Mouse (Mus musculus) G1E (cell line): ENCODE data around the gene Ttc3. TPM values are rescaled to one million over a fixed set of nuclear protein-coding genes. Genes with fewer than 3 reads are reported as not detected.

Experiments
- ATAC-seq: 2 replicates; pipeline ENCODE4 v1.8.0; 2016; ENCODE audit warnings: mild to moderate bottlenecking; ENCODE audit not compliant: insufficient number of reproducible peaks, poor library complexity, low FRiP score, severe bottlenecking; ENCODE audit errors: extremely low read depth
- DNase-seq: peaks from one replicate; pipeline ENCODE4 v3.0.0; 2012; ENCODE audit warnings: low spot score
- H3K27me3 ChIP-seq: 2 replicates; pipeline ENCODE4 v1.6.1; 2012; ENCODE audit warnings: mild to moderate bottlenecking, low read length, inconsistent platforms; ENCODE audit not compliant: insufficient read depth
- H3K36me3 ChIP-seq: replicated peaks from 2 replicates; pipeline ENCODE3; 2012; ENCODE audit warnings: mild to moderate bottlenecking, inconsistent platforms
- H3K4me1 ChIP-seq: 2 replicates; pipeline ENCODE4 v1.6.1; 2012; ENCODE audit warnings: low read depth, low read length, inconsistent platforms, mixed read lengths; ENCODE audit not compliant: insufficient read depth
- H3K4me3 ChIP-seq: 2 replicates; pipeline ENCODE4 v1.5.1; 2012; ENCODE audit warnings: low read depth, mild to moderate bottlenecking, inconsistent platforms, low read length, moderate library complexity, mixed read lengths
- H3K9me3 ChIP-seq: replicated peaks from 2 replicates; pipeline ENCODE4 v1.6.1; 2012; ENCODE audit warnings: inconsistent platforms
- CTCF ChIP-seq: IDR thresholded peaks from 2 replicates; pipeline ENCODE4 v1.5.1; 2012; ENCODE audit warnings: low read depth, low read length, inconsistent platforms, mixed read lengths
- GATA1 ChIP-seq: IDR thresholded peaks from 2 replicates; pipeline ENCODE4 v1.6.1; 2012; ENCODE audit warnings: borderline replicate concordance, low read length, inconsistent platforms, mixed read lengths
- GATA2 ChIP-seq: IDR thresholded peaks from 2 replicates; pipeline ENCODE4 v1.6.1; 2012; ENCODE audit warnings: low read depth, low read length, inconsistent platforms, borderline replicate concordance
- POLR2AphosphoS5 ChIP-seq: IDR thresholded peaks from 2 replicates; pipeline ENCODE4 v1.6.1; 2012; ENCODE audit warnings: low read depth, low read length, inconsistent platforms; ENCODE audit not compliant: insufficient replicate concordance
- TAL1 ChIP-seq: conservative IDR thresholded peaks from 2 replicates; pipeline ENCODE4 v1.6.1; 2012; ENCODE audit warnings: low read depth, low read length, inconsistent platforms, mixed read lengths
- polyA plus RNA-seq: library from polyadenylated mRNA; stranded (reverse); fragments of >175 nt; gene quantifications from 2 replicates; pipeline ENCODE4 v1.2.3, GENCODE M21; 2012
- total RNA-seq, 2 experiments: library from RNA; stranded (forward) in 1 of 2; stranded (reverse) in 1 of 2; fragments of 200-1000 nt in 1 of 2; fragments of >200 nt in 1 of 2; fragmentation: Nextera tagmentation in 1 of 2; gene quantifications; 2 replicates each; pipeline ENCODE4 v1.2.3; 2014 to 2017

Ttc3 gene
- total and polyA plus RNA-seq, 3 experiments, result 5.0 to 138 (median 135) TPM

DNA sequence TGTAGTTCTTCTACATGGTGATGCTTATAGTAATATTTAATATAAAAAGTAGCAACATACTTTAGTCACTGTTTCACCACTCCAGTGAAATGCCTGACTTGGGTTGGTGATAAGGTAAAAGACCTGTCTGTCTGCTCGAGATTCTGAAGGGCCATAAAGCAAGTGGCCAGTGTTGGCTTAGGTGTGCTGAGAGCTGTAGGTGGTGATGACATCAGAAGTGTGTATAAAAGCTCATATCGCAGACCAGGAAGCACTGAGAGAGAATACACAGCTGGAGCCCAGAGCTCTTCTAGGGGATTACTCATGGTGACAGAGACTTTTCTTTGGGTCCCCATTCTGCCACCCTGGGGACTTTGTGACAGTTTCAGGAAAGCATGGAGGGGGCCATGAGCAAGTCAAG lies 41.8 kb downstream of the Ttc3 start:
- ATAC-seq (no peak), DNase-seq (no peak)
- no peaks in the 10 kb centered on the region for H3K27me3 ChIP-seq
- no peaks in the 10 kb centered on the region for H3K9me3 ChIP-seq
- no peak overlapping the region for H3K4me3 ChIP-seq
- peaks cover 48% of the 10 kb centered on the region for H3K36me3 ChIP-seq
- H3K4me1 ChIP-seq, result no peaks in the 10 kb centered on the region
- TF ChIP-seq GATA1, result no peak
- TF ChIP-seq POLR2AphosphoS5, result no peak
- no peak for TF ChIP-seq TAL1
- no peak for TF ChIP-seq GATA2
- no peak for TF ChIP-seq CTCF

DNA sequence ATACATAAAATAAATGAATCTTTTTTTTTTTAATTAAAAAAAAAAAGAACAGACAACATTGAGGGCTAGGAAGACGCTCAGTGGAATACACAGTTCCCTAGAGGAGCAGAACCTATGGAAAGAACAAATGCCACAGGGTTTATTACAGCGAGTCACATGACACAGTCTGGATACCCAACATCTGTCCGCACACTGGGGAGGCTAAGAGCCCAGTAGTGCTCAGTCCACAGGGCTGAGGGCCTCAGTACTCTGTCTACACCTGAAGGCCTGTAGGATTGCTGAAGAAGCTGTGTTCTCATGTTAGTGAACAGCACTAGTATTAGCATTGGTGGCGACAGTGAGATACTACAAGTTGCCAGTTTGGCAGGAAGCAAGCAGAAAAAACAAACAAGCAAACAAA lies 42.3 kb downstream of the Ttc3 start:
- Histone ChIP-seq H3K4me1 (no peaks in the 10 kb centered on the region), H3K27me3 (no peaks in the 10 kb centered on the region), H3K4me3 (no peak overlapping the region), H3K9me3 (no peaks in the 10 kb centered on the region), H3K36me3 (peaks cover 48% of the 10 kb centered on the region)
- DNase-seq (no peak), ATAC-seq (no peak)
- TF ChIP-seq CTCF (no peak), GATA1 (no peak), TAL1 (no peak), GATA2 (no peak), POLR2AphosphoS5 (no peak)

DNA sequence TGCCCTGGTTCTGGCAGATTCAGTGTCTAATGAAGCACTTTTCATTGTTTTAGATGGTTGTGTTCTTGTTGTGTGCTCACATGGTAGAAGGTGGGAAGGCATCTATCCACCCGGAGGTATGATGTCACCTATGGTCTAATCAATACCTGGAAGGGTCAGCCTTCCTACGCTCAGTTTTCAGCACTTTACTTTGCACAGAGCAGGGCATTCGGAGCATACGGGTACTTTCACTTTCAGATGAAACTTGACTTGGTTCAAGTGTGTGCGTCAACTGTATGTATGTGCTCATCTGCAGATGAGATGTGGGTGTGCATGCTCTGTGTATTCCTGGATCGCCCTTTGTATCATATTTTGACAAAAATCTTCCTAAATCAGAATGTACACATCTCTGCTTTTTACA lies 43.7 kb downstream of the Ttc3 start:
- Histone ChIP-seq H3K36me3 (peaks cover 52% of the 10 kb centered on the region), H3K27me3 (no peaks in the 10 kb centered on the region), H3K4me1 (no peaks in the 10 kb centered on the region), H3K4me3 (no peak overlapping the region), H3K9me3 (no peaks in the 10 kb centered on the region)
- ATAC-seq (no peak), DNase-seq (no peak)
- TF ChIP-seq CTCF (no peak), GATA2 (no peak), GATA1 (no peak), POLR2AphosphoS5 (no peak), TAL1 (no peak)

GRCm38 (mm10) chr16:94420498-94420897 lies 50.1 kb downstream of the Ttc3 start:
- Histone ChIP-seq H3K9me3 (0 out of 2 replicates have a peak, but pooled peaks cover 2% of the 10 kb centered on the region), H3K4me1 (no peaks in the 10 kb centered on the region), H3K4me3 (no peak overlapping the region), H3K36me3 (peaks cover 65% of the 10 kb centered on the region), H3K27me3 (no peaks in the 10 kb centered on the region)
- ATAC-seq (no peak), DNase-seq (no peak)
- TF ChIP-seq CTCF (peak; percentile 12; the same call in 1 of the 2 replicates), GATA2 (no peak)

GRCm38 (mm10) chr16:94428948-94429347 lies 58.5 kb downstream of the Ttc3 start:
- ATAC-seq, result no peak
- Histone ChIP-seq H3K27me3 (no peaks in the 10 kb centered on the region), H3K4me1 (no peaks in the 10 kb centered on the region), H3K4me3 (no peak overlapping the region), H3K36me3 (peaks cover 80% of the 10 kb centered on the region), H3K9me3 (no peaks in the 10 kb centered on the region)
- TF ChIP-seq POLR2AphosphoS5 (no peak), TAL1 (no peak), CTCF (no peak), GATA1 (no peak), GATA2 (no peak)
- DNase-seq, result no peak

- TF ChIP-seq CTCF (no peak), GATA2 (no peak), POLR2AphosphoS5 (no peak), TAL1 (no peak), GATA1 (no peak)
- no peak for DNase-seq
- no peak for ATAC-seq
- Histone ChIP-seq H3K4me1 (no peaks in the 10 kb centered on the region), H3K36me3 (peaks cover 81% of the 10 kb centered on the region), H3K27me3 (no peaks in the 10 kb centered on the region), H3K9me3 (no peaks in the 10 kb centered on the region), H3K4me3 (no peak overlapping the region)
Measured at GRCm38 (mm10) chr16:94435495-94436234, 65.2 kb downstream of the Ttc3 start.
